Mouse (Mus musculus): ENCODE results near the gene Clic4. TPM values are rescaled to one million over a fixed set of nuclear protein-coding genes. Genes with fewer than 3 reads are reported as not detected.

Clic4 gene
- polyA plus RNA-seq, 1 experiment = 50.2 TPM

- Histone ChIP-seq H3K4me1 (replicated peaks; ENCODE audit: control insufficient read depth, insufficient read depth, low read length) (peaks cover 12% of the 10 kb centered on the region), H3K27me3 (ENCODE audit: control insufficient read depth, insufficient read depth, low read length) (no peaks in the 10 kb centered on the region), H3K36me3 (ENCODE audit: control insufficient read depth, insufficient read depth, low read length) (no peaks in the 10 kb centered on the region), H3K4me3 (ENCODE audit: control insufficient read depth, insufficient read depth, low read length) (no peak overlapping the region), H3K27ac (ENCODE audit: control insufficient read depth, insufficient read depth, low read length) (no peak overlapping the region)
- WGBS = 49% methylated on average over 4 of the region's 4 CpGs
- DNase-seq = no peak
- TF ChIP-seq CTCF (IDR thresholded peaks at IDR 0.05; ENCODE audit: borderline replicate concordance, control insufficient read depth, extremely low read depth, insufficient read depth, low read length, poor library complexity) (no peak), POLR2A (IDR thresholded peaks at IDR 0.05; ENCODE audit: control insufficient read depth, extremely low read depth, insufficient read depth, low read length, poor library complexity) (no peak)
Measured at GRCm38 (mm10) chr4:135181819-135182218, 90.8 kb downstream of the Clic4 start.

DNA sequence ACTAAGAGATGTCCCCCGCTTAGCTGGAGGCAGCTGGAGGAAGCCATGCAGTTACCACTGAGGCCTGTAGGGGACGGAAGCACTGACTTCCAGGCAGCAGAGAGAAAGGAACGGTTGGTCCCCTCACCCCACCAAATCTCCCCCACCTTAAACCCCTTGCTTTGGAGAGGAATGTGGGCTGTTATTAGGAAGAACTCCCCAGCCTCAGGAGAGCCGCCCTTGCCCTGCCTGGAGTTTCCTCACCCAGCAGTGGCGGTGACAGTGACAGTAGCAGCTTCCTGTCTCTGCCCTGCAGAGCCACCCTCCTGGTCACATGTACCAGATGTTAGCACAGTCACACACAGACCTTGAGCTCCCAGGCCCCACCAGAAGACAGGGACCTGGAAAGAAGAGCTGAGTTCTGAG, 93.5 kb downstream of the Clic4 start:
- 15% methylated on average over 5 of the region's 5 CpGs for WGBS
- Histone ChIP-seq H3K27me3 (ENCODE audit: control insufficient read depth, insufficient read depth, low read length) (no peaks in the 10 kb centered on the region), H3K4me3 (ENCODE audit: control insufficient read depth, insufficient read depth, low read length) (no peak overlapping the region), H3K27ac (ENCODE audit: control insufficient read depth, insufficient read depth, low read length) (no peak overlapping the region), H3K36me3 (ENCODE audit: control insufficient read depth, insufficient read depth, low read length) (no peaks in the 10 kb centered on the region), H3K4me1 (replicated peaks; ENCODE audit: control insufficient read depth, insufficient read depth, low read length) (peaks cover 12% of the 10 kb centered on the region)
- peak; percentile 51 for DNase-seq
- TF ChIP-seq CTCF (IDR thresholded peaks at IDR 0.05; ENCODE audit: borderline replicate concordance, control insufficient read depth, extremely low read depth, insufficient read depth, low read length, poor library complexity) (peak; percentile 82), POLR2A (IDR thresholded peaks at IDR 0.05; ENCODE audit: control insufficient read depth, extremely low read depth, insufficient read depth, low read length, poor library complexity) (no peak)

DNA sequence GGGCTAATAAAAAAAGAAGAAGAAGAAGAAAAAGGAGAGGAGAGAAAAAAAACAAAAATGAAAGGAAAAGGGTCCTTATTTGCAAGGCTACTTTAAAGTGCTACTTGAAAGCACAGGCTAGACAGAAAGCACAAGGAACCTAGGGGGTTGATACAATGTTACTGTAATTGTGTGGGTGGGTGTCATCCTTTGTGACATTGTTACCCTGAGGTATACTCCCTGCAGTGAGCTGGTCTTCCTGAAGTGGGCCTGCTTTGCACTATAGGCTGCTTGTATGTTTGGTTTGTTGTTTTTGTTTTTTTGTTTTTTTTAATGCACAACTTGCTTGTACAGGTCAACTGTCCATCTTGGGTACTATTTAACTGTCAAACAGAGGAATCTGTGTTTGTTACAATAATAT, 95.0 kb downstream of the Clic4 start:
- no peak for DNase-seq
- peaks cover 12% of the 10 kb centered on the region for H3K4me1 ChIP-seq (replicated peaks; ENCODE audit: control insufficient read depth, insufficient read depth, low read length)
- no peaks in the 10 kb centered on the region for H3K27me3 ChIP-seq (ENCODE audit: control insufficient read depth, insufficient read depth, low read length)
- TF ChIP-seq CTCF (IDR thresholded peaks at IDR 0.05; ENCODE audit: borderline replicate concordance, control insufficient read depth, extremely low read depth, insufficient read depth, low read length, poor library complexity) (no peak), POLR2A (IDR thresholded peaks at IDR 0.05; ENCODE audit: control insufficient read depth, extremely low read depth, insufficient read depth, low read length, poor library complexity) (no peak)
- H3K36me3 ChIP-seq (ENCODE audit: control insufficient read depth, insufficient read depth, low read length) = no peaks in the 10 kb centered on the region
- no peak overlapping the region for H3K4me3 ChIP-seq (ENCODE audit: control insufficient read depth, insufficient read depth, low read length)
- no peak overlapping the region for H3K27ac ChIP-seq (ENCODE audit: control insufficient read depth, insufficient read depth, low read length)

- WGBS = 94% methylated on average over 38 of the region's 38 CpGs
- Histone ChIP-seq H3K36me3 (ENCODE audit: control insufficient read depth, insufficient read depth, low read length) (no peaks in the 10 kb centered on the region), H3K4me1 (replicated peaks; ENCODE audit: control insufficient read depth, insufficient read depth, low read length) (peaks cover 12% of the 10 kb centered on the region), H3K4me3 (ENCODE audit: control insufficient read depth, insufficient read depth, low read length) (no peak overlapping the region), H3K27me3 (ENCODE audit: control insufficient read depth, insufficient read depth, low read length) (no peaks in the 10 kb centered on the region), H3K27ac (ENCODE audit: control insufficient read depth, insufficient read depth, low read length) (no peak overlapping the region)
- TF ChIP-seq POLR2A (IDR thresholded peaks at IDR 0.05; ENCODE audit: control insufficient read depth, extremely low read depth, insufficient read depth, low read length, poor library complexity) (no peak), CTCF (IDR thresholded peaks at IDR 0.05; ENCODE audit: borderline replicate concordance, control insufficient read depth, extremely low read depth, insufficient read depth, low read length, poor library complexity) (no peak)
- no peak for DNase-seq
Measured at GRCm38 (mm10) chr4:135175406-135176120, 97.1 kb downstream of the Clic4 start.

DNA sequence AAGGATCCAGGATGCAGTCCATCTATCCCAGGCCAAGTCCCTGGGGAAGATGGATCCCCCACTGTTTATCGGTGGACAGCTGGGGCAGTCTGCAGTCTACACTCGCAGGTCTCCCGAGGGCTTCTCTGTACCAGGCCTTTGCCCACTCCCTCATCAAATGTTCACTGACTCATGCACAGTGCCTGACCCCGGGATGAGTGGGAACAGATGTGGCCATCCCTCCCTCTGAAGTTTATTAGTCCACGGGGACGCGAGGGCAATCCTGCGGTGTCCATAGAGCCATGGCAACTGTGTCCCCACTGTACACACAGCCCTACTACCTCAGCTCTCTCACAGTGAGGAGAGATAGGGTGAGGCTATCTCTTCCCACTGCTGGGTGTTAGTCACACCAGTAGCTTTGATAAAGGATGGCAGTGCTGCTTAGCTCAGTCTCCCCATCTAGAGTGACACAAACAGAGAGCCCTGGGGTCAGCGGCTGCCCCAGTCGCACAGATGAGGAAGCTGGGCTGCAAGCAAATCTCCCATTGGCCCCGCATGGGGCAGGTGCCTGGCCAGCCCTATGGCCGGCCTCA, 101.2 kb downstream of the Clic4 start:
- Histone ChIP-seq H3K27me3 (ENCODE audit: control insufficient read depth, insufficient read depth, low read length) (no peaks in the 10 kb centered on the region), H3K4me1 (replicated peaks; ENCODE audit: control insufficient read depth, insufficient read depth, low read length) (peaks cover 2% of the 10 kb centered on the region; the same call in 1 of the 2 replicates), H3K27ac (ENCODE audit: control insufficient read depth, insufficient read depth, low read length) (no peak overlapping the region), H3K36me3 (ENCODE audit: control insufficient read depth, insufficient read depth, low read length) (no peaks in the 10 kb centered on the region), H3K4me3 (ENCODE audit: control insufficient read depth, insufficient read depth, low read length) (no peak overlapping the region)
- TF ChIP-seq CTCF (IDR thresholded peaks at IDR 0.05; ENCODE audit: borderline replicate concordance, control insufficient read depth, extremely low read depth, insufficient read depth, low read length, poor library complexity) = no peak
- TF ChIP-seq POLR2A (IDR thresholded peaks at IDR 0.05; ENCODE audit: control insufficient read depth, extremely low read depth, insufficient read depth, low read length, poor library complexity) = no peak
- DNase-seq = no peak
- 94% methylated on average over 12 of the region's 12 CpGs for WGBS

DNA sequence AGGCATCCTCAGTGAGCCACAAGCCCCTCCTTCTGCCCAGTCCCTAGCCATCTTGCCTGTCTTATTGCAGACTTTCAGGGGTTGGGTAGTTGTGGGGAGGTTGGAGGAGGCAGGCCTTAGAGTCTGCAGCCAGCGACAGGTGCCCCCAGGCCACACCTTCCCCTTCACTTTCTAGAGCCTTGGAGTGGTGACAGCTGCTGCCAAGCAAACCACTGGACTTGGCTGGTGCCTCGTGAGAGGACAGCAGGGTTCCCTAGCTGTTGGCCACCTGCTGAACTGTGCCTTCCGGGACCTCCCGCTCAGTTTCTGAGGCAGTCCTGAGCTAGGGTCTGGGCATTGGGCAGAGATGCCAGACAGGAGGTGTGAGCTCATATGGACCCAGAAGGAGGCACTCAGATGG, 103.1 kb downstream of the Clic4 start:
- TF ChIP-seq CTCF (IDR thresholded peaks at IDR 0.05; ENCODE audit: borderline replicate concordance, control insufficient read depth, extremely low read depth, insufficient read depth, low read length, poor library complexity) (no peak), POLR2A (IDR thresholded peaks at IDR 0.05; ENCODE audit: control insufficient read depth, extremely low read depth, insufficient read depth, low read length, poor library complexity) (no peak)
- H3K36me3 ChIP-seq (ENCODE audit: control insufficient read depth, insufficient read depth, low read length) = no peaks in the 10 kb centered on the region

More for the DNA sequence above, 103.1 kb downstream of the Clic4 start:
- Histone ChIP-seq H3K4me3 (ENCODE audit: control insufficient read depth, insufficient read depth, low read length) (no peak overlapping the region), H3K27ac (ENCODE audit: control insufficient read depth, insufficient read depth, low read length) (no peak overlapping the region), H3K4me1 (replicated peaks; ENCODE audit: control insufficient read depth, insufficient read depth, low read length) (peaks cover 14% of the 10 kb centered on the region; the same call in 1 of the 2 replicates), H3K27me3 (ENCODE audit: control insufficient read depth, insufficient read depth, low read length) (no peaks in the 10 kb centered on the region)
- WGBS = 77% methylated on average over 4 of the region's 4 CpGs
- no peak for DNase-seq

All from thymus, adult 2 months (tissue).